Mouse (Mus musculus): ENCODE measurements around the gene Syt8. TPM values are rescaled to one million over a fixed set of nuclear protein-coding genes. Genes with fewer than 3 reads are reported as not detected.

Syt8 gene
- polyA plus RNA-seq, 1 experiment from 2014 or later = not detected

DNA sequence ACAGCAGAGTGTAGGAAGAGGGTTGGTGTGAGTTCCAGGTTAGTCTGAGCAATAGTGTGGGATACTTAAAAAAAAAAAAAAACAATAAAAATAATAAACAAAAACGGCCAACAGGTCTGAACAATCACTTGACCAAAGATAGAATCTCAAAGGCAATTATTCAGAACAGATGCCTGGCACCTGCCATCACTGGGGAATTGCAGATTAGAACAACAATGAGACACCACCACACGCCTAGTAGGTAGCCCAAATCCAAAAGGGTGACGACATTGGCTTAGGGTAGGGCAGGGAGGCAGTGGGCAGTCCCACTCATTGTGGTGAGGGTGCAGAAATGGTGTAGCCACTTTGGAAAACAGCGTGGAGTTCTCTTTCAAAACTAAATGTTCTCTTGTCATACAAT lies 43.0 kb upstream of the Syt8 start:
- no peaks in the 10 kb centered on the region for H3K9me3 ChIP-seq (ENCODE audit: control insufficient read depth, low read length)
- no peaks in the 10 kb centered on the region for H3K36me3 ChIP-seq (ENCODE audit: control insufficient read depth, insufficient read depth, low read length)

GRCm38 (mm10) chr7:142393191-142393590 lies 41.5 kb upstream of the Syt8 start:
- no peak overlapping the region for H3K9ac ChIP-seq (ENCODE audit: low read depth, low read length)
- no peaks in the 10 kb centered on the region; the same call in 1 of the 2 replicates for H3K4me1 ChIP-seq (replicated peaks; ENCODE audit: control insufficient read depth, insufficient read depth, low read length)
- H3K27ac ChIP-seq (ENCODE audit: low read depth, low read length) = no peak overlapping the region
- no peak overlapping the region for H3K4me3 ChIP-seq (ENCODE audit: low read depth, low read length)
- no peak overlapping the region for H3K4me2 ChIP-seq (replicated peaks; ENCODE audit: low read depth, low read length)
- DNase-seq (ENCODE audit: low spot score) = no peak
- WGBS = 32% methylated on average over 4 of the region's 4 CpGs
- H3K27me3 ChIP-seq (ENCODE audit: control insufficient read depth, insufficient read depth, low read length) = no peaks in the 10 kb centered on the region
- no peaks in the 10 kb centered on the region for H3K36me3 ChIP-seq (ENCODE audit: control insufficient read depth, insufficient read depth, low read length)
- H3K9me3 ChIP-seq (ENCODE audit: control insufficient read depth, low read length) = no peaks in the 10 kb centered on the region
- no peak for ATAC-seq (ENCODE audit: low FRiP score)

More for the DNA sequence above, 43.0 kb upstream of the Syt8 start:
- ATAC-seq (ENCODE audit: low FRiP score) (no peak), DNase-seq (ENCODE audit: low spot score) (no peak)
- Histone ChIP-seq H3K27me3 (ENCODE audit: control insufficient read depth, insufficient read depth, low read length) (no peaks in the 10 kb centered on the region), H3K9ac (ENCODE audit: low read depth, low read length) (no peak overlapping the region), H3K4me3 (ENCODE audit: low read depth, low read length) (no peak overlapping the region), H3K4me2 (replicated peaks; ENCODE audit: low read depth, low read length) (no peak overlapping the region), H3K4me1 (replicated peaks; ENCODE audit: control insufficient read depth, insufficient read depth, low read length) (peaks cover 4% of the 10 kb centered on the region), H3K27ac (ENCODE audit: low read depth, low read length) (no peak overlapping the region)
- 68% methylated on average over 4 of the region's 4 CpGs for WGBS

DNA sequence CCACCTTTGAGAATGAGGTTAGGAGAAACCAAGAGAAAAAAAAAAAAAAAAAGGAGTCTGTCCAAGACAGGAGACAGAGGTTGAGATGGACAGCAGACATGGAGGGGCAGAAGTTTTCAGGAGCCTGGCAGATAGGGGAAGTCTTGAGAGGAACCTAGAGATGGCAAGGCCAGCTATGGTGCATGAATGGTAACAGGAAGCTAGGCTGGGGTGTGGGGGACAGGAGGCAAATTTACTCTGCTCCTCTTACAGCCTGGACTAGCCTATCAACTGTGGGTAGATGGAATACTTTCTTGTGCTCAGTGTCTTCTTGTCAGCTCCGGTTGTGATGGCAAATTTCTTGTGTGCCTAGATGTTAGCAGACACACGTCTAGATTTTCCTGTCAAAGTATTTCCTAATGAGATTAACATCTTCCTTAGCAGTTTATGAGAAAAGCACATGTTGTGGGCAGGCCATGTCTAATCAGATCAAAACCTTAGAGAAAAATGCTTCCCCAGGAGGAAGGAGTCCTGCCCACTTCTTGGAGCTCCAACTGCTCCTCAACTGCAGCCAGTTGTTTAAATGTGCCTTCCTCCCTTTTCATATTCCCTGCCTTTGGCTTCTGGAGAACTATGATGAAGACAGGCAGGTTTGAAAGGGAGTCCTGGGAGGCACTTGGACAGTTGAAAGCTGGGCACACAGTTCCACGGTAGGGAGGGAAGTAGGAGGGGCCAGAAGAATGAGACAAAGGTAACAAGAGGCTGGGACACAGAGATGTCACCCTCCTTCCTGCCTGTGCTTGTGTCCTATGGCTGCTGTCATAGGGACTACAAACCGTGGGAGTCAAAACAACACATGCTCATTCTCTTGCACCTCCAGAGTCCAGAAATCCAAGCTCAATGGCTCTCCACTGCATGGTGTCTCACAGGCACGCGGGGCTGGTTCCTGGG lies 40.1 kb upstream of the Syt8 start:
- H3K9me3 ChIP-seq (ENCODE audit: control insufficient read depth, low read length) = no peaks in the 10 kb centered on the region
- ATAC-seq (ENCODE audit: low FRiP score) (no peak), DNase-seq (ENCODE audit: low spot score) (no peak)
- H3K27ac ChIP-seq (ENCODE audit: low read depth, low read length) = no peak overlapping the region
- H3K4me3 ChIP-seq (ENCODE audit: low read depth, low read length) = no peak overlapping the region
- H3K27me3 ChIP-seq (ENCODE audit: control insufficient read depth, insufficient read depth, low read length) = no peaks in the 10 kb centered on the region
- no peaks in the 10 kb centered on the region for H3K36me3 ChIP-seq (ENCODE audit: control insufficient read depth, insufficient read depth, low read length)
- no peak overlapping the region for H3K4me2 ChIP-seq (replicated peaks; ENCODE audit: low read depth, low read length)
- 75% methylated on average over 6 of the region's 6 CpGs for WGBS
- H3K4me1 ChIP-seq (replicated peaks; ENCODE audit: control insufficient read depth, insufficient read depth, low read length) = no peaks in the 10 kb centered on the region
- no peak overlapping the region for H3K9ac ChIP-seq (ENCODE audit: low read depth, low read length)

DNA sequence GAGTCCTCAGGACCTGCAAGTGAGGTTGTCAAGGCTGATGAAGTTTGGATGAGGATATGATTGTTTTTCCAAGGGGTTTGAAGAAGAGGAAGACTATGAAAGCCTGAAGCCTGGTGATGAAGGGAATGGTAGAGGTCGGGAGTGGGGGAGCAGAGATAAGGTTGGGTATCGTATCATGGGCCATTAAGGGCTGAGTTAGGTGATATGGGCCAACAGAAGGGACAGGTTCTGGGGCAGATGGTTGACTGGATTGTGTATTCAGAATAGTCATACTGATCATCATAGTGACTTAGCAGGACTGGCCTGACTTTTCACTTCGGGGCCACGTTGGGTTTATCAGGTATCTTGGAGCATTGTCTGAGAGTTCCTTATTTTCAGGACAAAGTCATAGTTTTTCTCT lies 39.2 kb upstream of the Syt8 start:
- H3K36me3 ChIP-seq (ENCODE audit: control insufficient read depth, insufficient read depth, low read length) = no peaks in the 10 kb centered on the region
- 90% methylated on average over 4 of the region's 4 CpGs for WGBS
- no peak for ATAC-seq (ENCODE audit: low FRiP score)
- H3K4me2 ChIP-seq (replicated peaks; ENCODE audit: low read depth, low read length) = no peak overlapping the region
- no peak for DNase-seq (ENCODE audit: low spot score)
- no peak overlapping the region for H3K9ac ChIP-seq (ENCODE audit: low read depth, low read length)
- no peaks in the 10 kb centered on the region for H3K9me3 ChIP-seq (ENCODE audit: control insufficient read depth, low read length)
- H3K27ac ChIP-seq (ENCODE audit: low read depth, low read length) = no peak overlapping the region
- no peaks in the 10 kb centered on the region for H3K4me1 ChIP-seq (replicated peaks; ENCODE audit: control insufficient read depth, insufficient read depth, low read length)
- no peak overlapping the region for H3K4me3 ChIP-seq (ENCODE audit: low read depth, low read length)
- no peaks in the 10 kb centered on the region for H3K27me3 ChIP-seq (ENCODE audit: control insufficient read depth, insufficient read depth, low read length)

DNA sequence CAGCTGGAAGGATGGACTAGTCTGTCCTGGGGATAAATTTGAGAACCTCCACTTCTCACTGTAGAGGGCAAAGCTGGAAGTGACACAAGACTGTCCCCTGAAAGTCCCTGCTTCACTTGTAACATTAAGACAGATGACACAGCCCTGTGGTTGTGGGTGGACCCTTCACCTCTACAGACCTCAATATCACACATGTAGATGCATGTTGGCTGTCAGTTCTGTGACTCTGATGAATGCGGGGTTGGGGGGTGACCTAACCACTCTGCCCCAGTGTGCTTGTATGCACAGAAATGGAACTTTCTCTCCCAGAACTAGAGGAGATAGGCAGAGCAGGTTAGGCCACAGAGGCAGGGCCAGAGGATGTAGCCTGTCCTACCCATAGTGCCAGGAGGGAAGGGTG lies 38.0 kb upstream of the Syt8 start:
- H3K9me3 ChIP-seq (ENCODE audit: control insufficient read depth, low read length) = no peaks in the 10 kb centered on the region
- H3K9ac ChIP-seq (ENCODE audit: low read depth, low read length) = no peak overlapping the region
- H3K4me2 ChIP-seq (replicated peaks; ENCODE audit: low read depth, low read length) = no peak overlapping the region
- no peaks in the 10 kb centered on the region for H3K27me3 ChIP-seq (ENCODE audit: control insufficient read depth, insufficient read depth, low read length)
- WGBS = 87% methylated on average over 1 of the region's 1 CpGs
- H3K4me1 ChIP-seq (replicated peaks; ENCODE audit: control insufficient read depth, insufficient read depth, low read length) = no peaks in the 10 kb centered on the region
- DNase-seq (ENCODE audit: low spot score) = no peak
- H3K27ac ChIP-seq (ENCODE audit: low read depth, low read length) = no peak overlapping the region
- no peak overlapping the region for H3K4me3 ChIP-seq (ENCODE audit: low read depth, low read length)
- ATAC-seq (ENCODE audit: low FRiP score) = no peak
- no peaks in the 10 kb centered on the region for H3K36me3 ChIP-seq (ENCODE audit: control insufficient read depth, insufficient read depth, low read length)

DNA sequence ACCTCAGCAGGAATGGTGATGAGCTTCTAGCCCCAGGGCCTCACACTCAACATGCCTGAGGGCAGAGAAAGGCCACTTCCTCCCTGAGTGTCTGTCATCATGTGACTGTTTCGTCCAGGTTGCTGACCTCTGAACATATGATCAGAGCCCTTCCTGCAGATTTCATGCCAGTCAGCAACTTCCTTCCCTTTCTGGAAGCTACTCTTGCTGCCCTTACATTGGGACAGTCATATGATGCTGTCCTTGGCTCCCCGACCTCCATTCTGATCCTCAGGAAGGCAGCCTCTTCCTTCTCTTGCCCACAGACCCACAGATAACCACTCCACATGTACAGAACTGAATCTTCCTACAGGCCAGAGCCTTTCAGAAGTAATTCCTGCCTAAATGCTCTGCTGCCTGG lies 36.6 kb upstream of the Syt8 start:
- Histone ChIP-seq H3K9me3 (ENCODE audit: control insufficient read depth, low read length) (no peaks in the 10 kb centered on the region), H3K4me2 (replicated peaks; ENCODE audit: low read depth, low read length) (no peak overlapping the region), H3K4me3 (ENCODE audit: low read depth, low read length) (no peak overlapping the region), H3K27me3 (ENCODE audit: control insufficient read depth, insufficient read depth, low read length) (no peaks in the 10 kb centered on the region), H3K27ac (ENCODE audit: low read depth, low read length) (no peak overlapping the region), H3K36me3 (ENCODE audit: control insufficient read depth, insufficient read depth, low read length) (no peaks in the 10 kb centered on the region), H3K9ac (ENCODE audit: low read depth, low read length) (no peak overlapping the region), H3K4me1 (replicated peaks; ENCODE audit: control insufficient read depth, insufficient read depth, low read length) (no peaks in the 10 kb centered on the region)
- DNase-seq (ENCODE audit: low spot score) (no peak), ATAC-seq (ENCODE audit: low FRiP score) (no peak)
- 58% methylated on average over 2 of the region's 2 CpGs for WGBS

DNA sequence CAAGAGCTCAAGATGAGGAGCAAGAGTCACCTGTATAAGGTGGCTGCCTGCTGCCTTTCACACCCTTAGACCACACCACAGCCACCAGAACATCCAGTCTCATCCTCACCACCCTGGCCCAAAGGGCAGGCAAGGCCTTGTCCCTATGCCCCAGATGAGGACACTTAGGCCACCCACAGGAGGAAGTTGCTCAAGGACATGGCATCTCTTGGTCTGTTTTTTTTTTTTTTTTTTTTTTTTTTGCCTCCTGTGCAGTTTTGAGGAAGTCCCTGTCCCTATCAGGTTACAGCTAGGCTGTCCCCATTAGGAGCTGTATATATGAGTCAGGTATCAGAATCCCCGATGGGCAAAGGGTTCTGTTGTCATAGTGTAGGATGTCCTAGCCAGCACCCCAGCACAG lies 35.4 kb upstream of the Syt8 start:
- H3K27me3 ChIP-seq (ENCODE audit: control insufficient read depth, insufficient read depth, low read length) = no peaks in the 10 kb centered on the region

DNA sequence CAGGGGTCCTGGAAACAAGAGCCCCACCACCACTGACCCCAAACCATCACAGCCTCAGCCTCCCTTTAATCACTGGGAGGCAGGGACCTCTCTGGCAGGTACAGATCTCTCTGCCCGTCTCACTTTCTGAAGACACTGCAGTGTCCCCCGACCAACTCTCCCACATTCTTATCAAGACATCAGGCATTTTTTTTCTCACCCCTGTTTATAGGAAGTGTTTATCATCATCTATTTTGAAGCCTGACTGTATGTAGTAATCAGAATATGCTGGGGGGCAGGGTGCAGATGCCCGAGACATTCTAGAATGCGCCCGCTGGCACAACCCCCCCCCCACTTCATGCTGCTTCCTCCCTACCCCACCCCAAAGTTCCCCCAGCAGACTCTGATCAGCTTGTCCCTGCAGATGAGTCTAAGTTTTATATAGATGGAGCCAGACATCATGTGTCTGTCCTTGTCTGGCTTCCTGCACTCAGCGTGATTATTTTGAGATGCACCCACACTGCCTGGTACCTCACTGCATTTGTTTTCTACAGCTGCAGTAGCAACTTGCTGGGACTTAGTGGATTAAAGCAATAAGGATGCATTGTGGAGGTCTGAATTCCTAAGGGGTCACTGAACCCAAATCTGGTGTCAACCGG lies 34.4 kb upstream of the Syt8 start:
- no peak overlapping the region for H3K4me2 ChIP-seq (replicated peaks; ENCODE audit: low read depth, low read length)
- H3K4me3 ChIP-seq (ENCODE audit: low read depth, low read length) = no peak overlapping the region
- no peaks in the 10 kb centered on the region for H3K4me1 ChIP-seq (replicated peaks; ENCODE audit: control insufficient read depth, insufficient read depth, low read length)
- no peaks in the 10 kb centered on the region for H3K36me3 ChIP-seq (ENCODE audit: control insufficient read depth, insufficient read depth, low read length)
- no peaks in the 10 kb centered on the region for H3K9me3 ChIP-seq (ENCODE audit: control insufficient read depth, low read length)
- H3K27me3 ChIP-seq (ENCODE audit: control insufficient read depth, insufficient read depth, low read length) = no peaks in the 10 kb centered on the region
- DNase-seq (ENCODE audit: low spot score) (no peak), ATAC-seq (ENCODE audit: low FRiP score) (no peak)
- no peak overlapping the region for H3K27ac ChIP-seq (ENCODE audit: low read depth, low read length)
- no peak overlapping the region for H3K9ac ChIP-seq (ENCODE audit: low read depth, low read length)
- 80% methylated on average over 7 of the region's 7 CpGs for WGBS

More for the DNA sequence above, 35.4 kb upstream of the Syt8 start:
- H3K4me1 ChIP-seq (replicated peaks; ENCODE audit: control insufficient read depth, insufficient read depth, low read length) = no peaks in the 10 kb centered on the region
- WGBS = 81% methylated on average over 1 of the region's 1 CpGs
- H3K27ac ChIP-seq (ENCODE audit: low read depth, low read length) = no peak overlapping the region
- DNase-seq (ENCODE audit: low spot score) (no peak), ATAC-seq (ENCODE audit: low FRiP score) (no peak)
- no peak overlapping the region for H3K4me2 ChIP-seq (replicated peaks; ENCODE audit: low read depth, low read length)
- no peaks in the 10 kb centered on the region for H3K36me3 ChIP-seq (ENCODE audit: control insufficient read depth, insufficient read depth, low read length)
- H3K9ac ChIP-seq (ENCODE audit: low read depth, low read length) = no peak overlapping the region
- no peaks in the 10 kb centered on the region for H3K9me3 ChIP-seq (ENCODE audit: control insufficient read depth, low read length)
- no peak overlapping the region for H3K4me3 ChIP-seq (ENCODE audit: low read depth, low read length)

DNA sequence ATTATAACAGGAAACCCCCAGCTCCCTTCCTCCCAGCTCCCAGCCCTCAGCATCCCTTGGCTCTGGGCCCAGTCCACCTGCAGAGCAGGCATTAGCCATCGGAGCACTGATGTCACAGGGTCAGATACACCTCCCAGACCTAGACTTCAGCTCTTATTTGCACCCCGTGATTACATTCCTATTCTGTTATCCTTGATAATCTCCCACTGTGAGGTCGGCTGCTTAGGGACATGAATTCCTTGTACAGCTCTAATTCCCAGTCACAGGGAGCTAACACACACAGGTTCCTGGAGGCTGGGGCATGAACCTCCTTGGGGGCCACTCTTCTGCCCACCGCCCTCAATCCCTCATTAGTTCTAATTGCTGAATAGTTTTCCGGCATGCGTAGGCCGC lies 33.9 kb upstream of the Syt8 start:
- no peak overlapping the region for H3K4me3 ChIP-seq (ENCODE audit: low read depth, low read length)
- ATAC-seq (ENCODE audit: low FRiP score) (no peak), DNase-seq (ENCODE audit: low spot score) (no peak)
- no peak overlapping the region for H3K9ac ChIP-seq (ENCODE audit: low read depth, low read length)
- H3K4me1 ChIP-seq (replicated peaks; ENCODE audit: control insufficient read depth, insufficient read depth, low read length) = no peaks in the 10 kb centered on the region
- WGBS = 57% methylated on average over 7 of the region's 7 CpGs
- no peaks in the 10 kb centered on the region for H3K9me3 ChIP-seq (ENCODE audit: control insufficient read depth, low read length)
- H3K27me3 ChIP-seq (ENCODE audit: control insufficient read depth, insufficient read depth, low read length) = no peaks in the 10 kb centered on the region
- no peak overlapping the region for H3K27ac ChIP-seq (ENCODE audit: low read depth, low read length)
- no peaks in the 10 kb centered on the region for H3K36me3 ChIP-seq (ENCODE audit: control insufficient read depth, insufficient read depth, low read length)
- H3K4me2 ChIP-seq (replicated peaks; ENCODE audit: low read depth, low read length) = no peak overlapping the region
